Mouse (Mus musculus): Measurements from ENCODE around the gene Cyp2e1. TPM values are rescaled to one million over a fixed set of nuclear protein-coding genes. Genes with fewer than 3 reads are reported as not detected.
"Not testable (repeated sequence)": the region's sequence is repeated elsewhere in the genome, so short reads cannot be mapped to it uniquely, and the experiment has no call there.

Cyp2e1 gene
- total RNA-seq (2021) = 1 to 10 TPM in 1 of 2 experiments, under 1 TPM in 1; 0.19 to 1.3 TPM
- long read RNA-seq, experiment 1 = 0 reads
- long read RNA-seq, experiment 2 = 0 reads

- no peak for DNase-seq
These were observed at the start of gene Cyp2e1 for GRCm38 (mm10) chr7:140763447-140764020. TSS of gene Cyp2e1 (plus strand) at chr7:140763739.

- no peak for DNase-seq
These were observed 46.1 kb upstream of the Cyp2e1 start for GRCm38 (mm10) chr7:140717155-140718055.

- DNase-seq = no peak
These were observed 42.4 kb upstream of the Cyp2e1 start for GRCm38 (mm10) chr7:140721095-140721494.

GRCm38 (mm10) chr7:140725558-140725957, 38.0 kb upstream of the Cyp2e1 start:
- no peak for DNase-seq

GRCm38 (mm10) chr7:140733162-140733561, 30.4 kb upstream of the Cyp2e1 start:
- no peak for DNase-seq

- DNase-seq = no peak
These were observed 16.1 kb upstream of the Cyp2e1 start for GRCm38 (mm10) chr7:140747402-140747801.

- DNase-seq = no peak
These were observed 15.3 kb upstream of the Cyp2e1 start for GRCm38 (mm10) chr7:140748116-140748826.

- DNase-seq = no peak
These were observed 14.7 kb upstream of the Cyp2e1 start for GRCm38 (mm10) chr7:140748827-140749160.

GRCm38 (mm10) chr7:140754556-140754955, 9.0 kb upstream of the Cyp2e1 start:
- DNase-seq = no peak

- DNase-seq = no peak
These were observed 7.2 kb upstream of the Cyp2e1 start for GRCm38 (mm10) chr7:140756151-140756854.

GRCm38 (mm10) chr7:140760647-140761046, 2.9 kb upstream of the Cyp2e1 start:
- DNase-seq = no peak

GRCm38 (mm10) chr7:140765391-140765790, 1.9 kb downstream of the Cyp2e1 start:
- DNase-seq = not testable (repeated sequence)

- no peak for DNase-seq
These were observed 2.6 kb downstream of the Cyp2e1 start for GRCm38 (mm10) chr7:140765888-140766739.

GRCm38 (mm10) chr7:140780548-140780947, 17.0 kb downstream of the Cyp2e1 start:
- no peak for DNase-seq

- no peak for DNase-seq
These were observed 24.0 kb downstream of the Cyp2e1 start, which contains the start of gene Syce1 for GRCm38 (mm10) chr7:140787406-140788052. TSS of gene Syce1 (minus strand) at chr7:140787852.

- DNase-seq = no peak
These were observed 24.5 kb downstream of the Cyp2e1 start for GRCm38 (mm10) chr7:140788053-140788435.

- DNase-seq = no peak
These were observed 30.0 kb downstream of the Cyp2e1 start for GRCm38 (mm10) chr7:140793541-140793940.

- DNase-seq = no peak
These were observed 34.1 kb downstream of the Cyp2e1 start for GRCm38 (mm10) chr7:140797619-140798018.

GRCm38 (mm10) chr7:140798212-140798611, 34.7 kb downstream of the Cyp2e1 start:
- DNase-seq = no peak

GRCm38 (mm10) chr7:140802629-140803028, 39.1 kb downstream of the Cyp2e1 start:
- no peak for DNase-seq

- no peak for DNase-seq
These were observed 42.2 kb downstream of the Cyp2e1 start for GRCm38 (mm10) chr7:140805704-140806103.
